Mouse (Mus musculus) liver, embryonic 15.5 days (tissue): ENCODE results near the gene Foxa2. TPM values are rescaled to one million over a fixed set of nuclear protein-coding genes. Genes with fewer than 3 reads are reported as not detected.

Source experiments
- ATAC-seq: fragments of 200-750 bp; cut with Nextera tagmentation; 2 replicates; pipeline ENCODE4 v1.8.0; 2017; ENCODE audit warnings: moderate number of reproducible peaks, mild to moderate bottlenecking, moderate library complexity; ENCODE audit not compliant: insufficient read depth
- H3K27ac ChIP-seq: fragments of 300-500 bp; sonication (generic); replicated peaks from 2 replicates; pipeline ENCODE4 v1.5.1; 2015; ENCODE audit warnings: mild to moderate bottlenecking, inconsistent platforms
- H3K27me3 ChIP-seq: fragments of 300-500 bp; sonication (generic); 2 replicates; pipeline ENCODE4 v1.6.1; 2015; ENCODE audit warnings: mild to moderate bottlenecking, inconsistent platforms
- H3K36me3 ChIP-seq: fragments of 300-500 bp; sonication (generic); replicated peaks from 2 replicates; pipeline ENCODE4 v1.6.1; 2015; ENCODE audit warnings: moderate library complexity, mild to moderate bottlenecking, inconsistent platforms
- H3K4me1 ChIP-seq: fragments of 300-500 bp; sonication (generic); replicated peaks from 2 replicates; pipeline ENCODE4 v1.6.1; 2015; ENCODE audit warnings: inconsistent platforms
- H3K4me2 ChIP-seq: fragments of 300-500 bp; sonication (generic); 2 replicates; pipeline ENCODE4 v1.6.1; 2015; ENCODE audit warnings: moderate library complexity, mild to moderate bottlenecking, inconsistent platforms
- H3K4me3 ChIP-seq: fragments of 300-500 bp; sonication (generic); replicated peaks from 2 replicates; pipeline ENCODE4 v1.5.1; 2015; ENCODE audit warnings: mild to moderate bottlenecking, inconsistent platforms
- H3K9ac ChIP-seq: fragments of 300-500 bp; sonication (generic); 2 replicates; pipeline ENCODE4 v1.6.1; 2015; ENCODE audit warnings: moderate library complexity, mild to moderate bottlenecking, inconsistent platforms
- H3K9me3 ChIP-seq: fragments of 300-500 bp; sonication (generic); replicated peaks from 2 replicates; pipeline ENCODE4 v1.6.1; 2016; ENCODE audit warnings: inconsistent platforms
- whole genome bisulfite sequencing: fragments of 180-500 bp; shearing (Covaris S2); methylation state at CpG from one replicate; pipeline ENCODE4 v1.1.7; 2015; ENCODE audit warnings: mixed read lengths; ENCODE audit not compliant: insufficient replicate concordance; 5-methylcytosine and 5-hydroxymethylcytosine counted together
- polyA plus RNA-seq: library from polyadenylated mRNA; unstranded; fragments of >200 nt; fragmentation: Nextera tagmentation; extraction: Ambion mirVana; gene quantifications from 2 replicates; pipeline ENCODE4 v1.2.1, GENCODE M21; 2015

The Foxa2 gene
- polyA plus RNA-seq, 1 experiment from 2014 or later: 4.3 TPM

DNA sequence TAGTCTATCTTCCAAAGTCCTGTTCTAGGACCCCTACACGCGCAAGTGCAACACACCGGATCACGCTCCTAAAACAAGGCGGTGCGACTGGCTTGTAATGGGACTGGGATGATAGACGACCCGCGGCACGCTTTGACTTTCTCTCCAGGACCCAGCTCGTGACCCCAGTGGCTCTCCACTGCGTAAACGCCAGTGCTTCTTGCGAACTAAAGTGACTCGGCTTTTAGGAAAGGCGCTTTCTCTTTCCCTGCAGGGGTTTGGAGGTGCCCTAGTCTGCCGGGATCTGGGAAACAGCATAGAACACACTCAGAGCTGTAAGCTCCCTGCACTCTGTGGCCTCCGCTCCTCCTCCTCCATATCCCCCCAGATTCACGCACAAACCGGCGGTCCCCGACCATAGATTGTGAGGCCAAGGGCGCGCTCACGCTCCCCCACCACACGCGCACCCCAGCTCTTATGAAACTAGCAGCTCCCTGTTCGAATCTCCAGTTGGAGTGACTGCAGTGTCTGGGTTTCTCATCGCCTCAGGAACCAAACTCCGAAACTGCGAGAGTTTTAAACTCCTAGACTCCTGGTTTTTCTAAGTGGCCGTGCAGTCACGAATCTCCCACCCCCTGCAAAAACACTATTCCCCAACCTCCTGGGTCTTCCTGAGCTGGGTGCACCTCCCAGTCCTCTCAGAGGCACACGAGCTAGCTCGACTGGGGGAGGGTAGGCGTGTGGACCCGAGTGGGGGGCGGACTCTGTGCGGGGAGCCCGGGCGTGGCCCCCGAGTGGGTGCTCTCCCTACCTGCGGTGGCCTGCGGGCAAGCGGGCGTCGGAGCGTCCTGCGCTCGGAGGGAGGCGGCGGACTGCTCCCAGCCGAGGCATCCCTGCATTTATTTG, 7.2 kb downstream of the Foxa2 start:
- no peaks in the 10 kb centered on the region for H3K9me3 ChIP-seq
- no peak overlapping the region for H3K27ac ChIP-seq
- peak overlapping the region; percentile 50 for H3K4me3 ChIP-seq
- no peak for ATAC-seq
- H3K4me1 ChIP-seq: no peaks in the 10 kb centered on the region; the same call in 1 of the 2 replicates
- H3K9ac ChIP-seq: no peak overlapping the region
- peaks cover 100% of the 10 kb centered on the region for H3K27me3 ChIP-seq
- H3K4me2 ChIP-seq: peak overlapping the region; percentile 46
- no peaks in the 10 kb centered on the region for H3K36me3 ChIP-seq
- WGBS: 2% methylated on average over 53 of the region's 53 CpGs

DNA sequence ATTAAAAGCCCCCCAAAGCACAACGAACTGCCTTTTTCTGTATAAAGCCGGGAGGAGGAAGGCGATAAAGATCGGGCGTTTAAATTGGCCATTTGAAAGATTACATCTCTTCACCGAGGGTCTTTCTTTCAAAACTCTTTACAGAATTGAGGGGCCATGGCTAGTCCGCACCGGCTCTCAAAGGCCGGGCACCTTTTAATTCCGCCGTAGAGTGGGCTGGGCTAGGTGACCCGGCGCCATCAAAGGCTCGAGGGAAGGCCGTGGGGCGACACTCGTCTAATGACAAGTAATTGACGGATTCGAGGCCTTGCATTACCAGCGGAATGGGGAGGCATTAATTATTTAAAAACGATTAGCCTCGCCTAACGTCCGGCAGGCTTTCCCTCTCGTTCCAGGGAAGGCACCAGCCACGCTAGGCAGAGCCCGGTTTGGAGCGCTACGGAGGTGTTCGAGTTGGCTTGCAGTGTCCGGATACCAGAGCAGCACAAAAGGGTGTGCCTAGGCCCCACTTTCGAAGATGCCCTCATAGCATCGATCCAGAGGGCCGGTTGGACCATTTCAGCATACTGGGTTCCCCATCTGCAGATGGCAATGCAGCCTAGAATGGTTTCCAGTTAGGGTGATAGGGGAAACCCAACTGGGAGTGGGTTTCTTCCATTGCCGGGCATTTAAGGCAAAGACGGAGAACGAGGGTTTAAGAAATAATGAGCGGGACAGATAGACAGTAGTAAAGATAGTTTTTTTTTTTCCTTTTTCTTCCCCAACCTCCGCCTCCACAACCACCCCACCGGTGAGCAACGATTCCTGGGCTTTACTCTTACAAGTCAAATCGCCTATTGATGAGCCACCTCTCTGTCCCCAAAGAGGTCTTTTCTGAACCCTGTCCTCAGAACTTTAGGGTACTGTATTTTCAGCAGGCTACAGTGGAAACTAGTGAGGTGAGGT, 8.1 kb downstream of the Foxa2 start:
- ATAC-seq: no peak
- Histone ChIP-seq H3K4me1 (no peaks in the 10 kb centered on the region; the same call in 1 of the 2 replicates), H3K27ac (no peak overlapping the region), H3K4me3 (peak overlapping the region; percentile 50), H3K9ac (no peak overlapping the region), H3K27me3 (peaks cover 98% of the 10 kb centered on the region), H3K4me2 (peak overlapping the region; percentile 46), H3K36me3 (no peaks in the 10 kb centered on the region), H3K9me3 (no peaks in the 10 kb centered on the region)
- 3% methylated on average over 42 of the region's 42 CpGs for WGBS

- H3K4me3 ChIP-seq: no peak overlapping the region
- H3K36me3 ChIP-seq: no peaks in the 10 kb centered on the region
- H3K4me2 ChIP-seq: no peak overlapping the region
- no peak overlapping the region for H3K27ac ChIP-seq
- no peaks in the 10 kb centered on the region; the same call in 1 of the 2 replicates for H3K4me1 ChIP-seq
- no peak overlapping the region for H3K9ac ChIP-seq
- ATAC-seq: no peak
- H3K27me3 ChIP-seq: peaks cover 90% of the 10 kb centered on the region
- no peaks in the 10 kb centered on the region for H3K9me3 ChIP-seq
- 6% methylated on average over 4 of the region's 4 CpGs for WGBS
These were observed 10.1 kb downstream of the Foxa2 start for GRCm38 (mm10) chr2:148036611-148037160.

- Histone ChIP-seq H3K9me3 (no peaks in the 10 kb centered on the region), H3K4me1 (no peaks in the 10 kb centered on the region; the same call in 1 of the 2 replicates), H3K27me3 (peaks cover 72% of the 10 kb centered on the region), H3K4me3 (no peak overlapping the region), H3K36me3 (no peaks in the 10 kb centered on the region), H3K27ac (no peak overlapping the region), H3K4me2 (peak overlapping the region; percentile 35; the same call in 1 of the 2 replicates), H3K9ac (no peak overlapping the region)
- 8% methylated on average over 6 of the region's 6 CpGs for WGBS
- no peak for ATAC-seq
These were observed 15.6 kb downstream of the Foxa2 start for GRCm38 (mm10) chr2:148030991-148031675.

- ATAC-seq: 0 out of 2 replicates have a peak, but pooled peaks have one; percentile 22
- peak overlapping the region; percentile 35 for H3K4me2 ChIP-seq
- no peaks in the 10 kb centered on the region for H3K36me3 ChIP-seq
- no peaks in the 10 kb centered on the region for H3K9me3 ChIP-seq
- no peak overlapping the region for H3K9ac ChIP-seq
- H3K27ac ChIP-seq: no peak overlapping the region
- WGBS: 3% methylated on average over 11 of the region's 11 CpGs
- H3K4me3 ChIP-seq: 0 out of 2 replicates have a peak overlapping the region, but pooled peaks have one; percentile 8
- peaks cover 66% of the 10 kb centered on the region for H3K27me3 ChIP-seq
- no peaks in the 10 kb centered on the region; the same call in 1 of the 2 replicates for H3K4me1 ChIP-seq
These were observed 16.2 kb downstream of the Foxa2 start for GRCm38 (mm10) chr2:148030613-148030935.

GRCm38 (mm10) chr2:148029751-148030612, 16.8 kb downstream of the Foxa2 start:
- Histone ChIP-seq H3K9ac (no peak overlapping the region), H3K36me3 (no peaks in the 10 kb centered on the region), H3K27ac (no peak overlapping the region), H3K4me1 (no peaks in the 10 kb centered on the region; the same call in 1 of the 2 replicates), H3K27me3 (peaks cover 60% of the 10 kb centered on the region), H3K9me3 (no peaks in the 10 kb centered on the region), H3K4me2 (peak overlapping the region; percentile 35), H3K4me3 (0 out of 2 replicates have a peak overlapping the region, but pooled peaks have one; percentile 8)
- WGBS: 5% methylated on average over 21 of the region's 21 CpGs
- ATAC-seq: 0 out of 2 replicates have a peak, but pooled peaks have one; percentile 5

GRCm38 (mm10) chr2:148029050-148029608, 17.6 kb downstream of the Foxa2 start:
- H3K4me2 ChIP-seq: no peak overlapping the region
- no peak overlapping the region for H3K9ac ChIP-seq
- no peaks in the 10 kb centered on the region for H3K36me3 ChIP-seq
- peaks cover 52% of the 10 kb centered on the region for H3K27me3 ChIP-seq
- no peak overlapping the region for H3K4me3 ChIP-seq
- H3K27ac ChIP-seq: no peak overlapping the region
- WGBS: 24% methylated on average over 9 of the region's 9 CpGs
- H3K9me3 ChIP-seq: no peaks in the 10 kb centered on the region
- H3K4me1 ChIP-seq: no peaks in the 10 kb centered on the region; the same call in 1 of the 2 replicates
- no peak for ATAC-seq

GRCm38 (mm10) chr2:148026366-148026765, 20.4 kb downstream of the Foxa2 start:
- 51% methylated on average over 1 of the region's 1 CpGs for WGBS
- ATAC-seq: no peak

GRCm38 (mm10) chr2:148025481-148025880, 21.3 kb downstream of the Foxa2 start:
- H3K9ac ChIP-seq: no peak overlapping the region
- peak; percentile 47; the same call in 1 of the 2 replicates for ATAC-seq
- H3K4me2 ChIP-seq: no peak overlapping the region
- peak overlapping the region; percentile 64; the same call in 1 of the 2 replicates for H3K27ac ChIP-seq
- no peaks in the 10 kb centered on the region for H3K36me3 ChIP-seq
- H3K27me3 ChIP-seq: peaks cover 26% of the 10 kb centered on the region
- H3K9me3 ChIP-seq: no peaks in the 10 kb centered on the region
- no peak overlapping the region for H3K4me3 ChIP-seq
- no peaks in the 10 kb centered on the region; the same call in 1 of the 2 replicates for H3K4me1 ChIP-seq
- WGBS: 21% methylated on average over 2 of the region's 2 CpGs

More at GRCm38 (mm10) chr2:148026366-148026765, 20.4 kb downstream of the Foxa2 start:
- Histone ChIP-seq H3K4me1 (no peaks in the 10 kb centered on the region; the same call in 1 of the 2 replicates), H3K9ac (no peak overlapping the region), H3K9me3 (no peaks in the 10 kb centered on the region), H3K4me3 (no peak overlapping the region), H3K27me3 (peaks cover 35% of the 10 kb centered on the region), H3K27ac (no peak overlapping the region), H3K36me3 (no peaks in the 10 kb centered on the region), H3K4me2 (no peak overlapping the region)
